ENCODE assay signal across 14 mouse cellular contexts in genomic region chr9:21370876-21371275, GRCm38 (mm10). TPM values are rescaled to one million over a fixed set of nuclear protein-coding genes. Genes with fewer than 3 reads are reported as not detected.
A peak's percentile ranks its signal among the peaks of the same experiment; 100 is the strongest.
DNase-seq lines count a peak whose midpoint lies in the region; ATAC-seq and TF ChIP-seq lines count a peak whose summit lies in the region.
"Had no signal": no experiment of that assay in that cellular context is flagged by ENCODE, and none has a peak within 500 bp of the region (broad histone marks: within the 10 kb centered on the region; RNA-seq: fewer than 3 reads in every experiment).

No protein-coding gene starts in this region.

- no peak for TF ChIP-seq CTCF in lung, embryonic 14.5 days (IDR thresholded peaks at IDR 0.05; ENCODE audit: low read depth)
- no peak for TF ChIP-seq CTCF in lung, adult 2 months (IDR thresholded peaks at IDR 0.05; ENCODE audit: insufficient read depth, low read length)

- H3K9ac ChIP-seq in lung, embryonic 14.5 days, result no peak overlapping the region; the same call in 1 of the 2 replicates
- no peak overlapping the region for H3K9ac ChIP-seq in hindbrain, embryonic 15.5 days
- peak overlapping the region; percentile 27; the same call in 1 of the 2 replicates for H3K9ac ChIP-seq in neural tube, embryonic 13.5 days

- no peaks in the 10 kb centered on the region for H3K27me3 ChIP-seq in lung, embryonic 14.5 days (ENCODE audit: insufficient read depth, low read length)
- H3K27me3 ChIP-seq in forebrain, embryonic 10.5 days (ENCODE audit: poor library complexity, severe bottlenecking), result no peaks in the 10 kb centered on the region
- no peaks in the 10 kb centered on the region for H3K27me3 ChIP-seq in hindbrain, embryonic 15.5 days
- H3K27me3 ChIP-seq in neural tube, embryonic 13.5 days, result no peaks in the 10 kb centered on the region

- 0 out of 2 replicates have a peak overlapping the region, but pooled peaks have one; percentile 8 for H3K4me2 ChIP-seq in lung, embryonic 14.5 days
- H3K4me2 ChIP-seq in hindbrain, embryonic 15.5 days, result peak overlapping the region; percentile 94
- H3K4me2 ChIP-seq in neural tube, embryonic 13.5 days, result peak overlapping the region; percentile 81
- H3K4me2 ChIP-seq: heart, embryonic 11.5 days had no signal

- DNase-seq in lung, embryonic 14.5 days, result no peak
- no peak for DNase-seq in lung, adult 2 months
- DNase-seq in forebrain, embryonic 10.5 days (ENCODE audit: extremely low spot score, low spot score), result no peak
- DNase-seq in thymus, postnatal 0 days (ENCODE audit: low spot score), result no peak
- DNase-seq in embryo, embryonic 11 days, result no peak
- DNase-seq: adrenal gland, postnatal 14 days; kidney, postnatal 10 days; lung, postnatal 14 days; right cerebral cortex, postnatal 4 days had no signal

- H3K36me3 ChIP-seq in lung, embryonic 14.5 days (ENCODE audit: insufficient read depth), result peaks cover 27% of the 10 kb centered on the region
- peaks cover 61% of the 10 kb centered on the region for H3K36me3 ChIP-seq in forebrain, embryonic 10.5 days (replicated peaks)
- 0 out of 2 replicates have a peak, but pooled peaks cover 3% of the 10 kb centered on the region for H3K36me3 ChIP-seq in hindbrain, embryonic 15.5 days
- peaks cover 10% of the 10 kb centered on the region; the same call in 1 of the 2 replicates for H3K36me3 ChIP-seq in neural tube, embryonic 13.5 days

- no peaks in the 10 kb centered on the region for H3K9me3 ChIP-seq in lung, embryonic 14.5 days (ENCODE audit: low read depth, low read length)
- no peaks in the 10 kb centered on the region for H3K9me3 ChIP-seq in forebrain, embryonic 10.5 days
- H3K9me3 ChIP-seq in hindbrain, embryonic 15.5 days, result no peaks in the 10 kb centered on the region
- no peaks in the 10 kb centered on the region for H3K9me3 ChIP-seq in neural tube, embryonic 13.5 days

- no peak overlapping the region for H3K27ac ChIP-seq in lung, embryonic 14.5 days (ENCODE audit: low read depth)
- H3K27ac ChIP-seq in forebrain, embryonic 10.5 days, result no peak overlapping the region
- H3K27ac ChIP-seq in hindbrain, embryonic 15.5 days (replicated peaks), result no peak overlapping the region
- H3K27ac ChIP-seq in neural tube, embryonic 13.5 days (replicated peaks), result no peak overlapping the region

- no peak for ATAC-seq in lung, embryonic 14.5 days (ENCODE audit: insufficient read depth)
- no peak for ATAC-seq in hindbrain, embryonic 15.5 days (ENCODE audit: low FRiP score, low read depth)
- ATAC-seq in neural tube, embryonic 13.5 days (ENCODE audit: low read depth), result no peak
- no peak for ATAC-seq in granulocyte monocyte progenitor cell, adult 5-6 weeks (replicated peaks; ENCODE audit: poor library complexity, severe bottlenecking)

- TF ChIP-seq POLR2A in lung, adult 2 months (IDR thresholded peaks at IDR 0.05; ENCODE audit: borderline replicate concordance, extremely low read depth, low read depth, low read length), result no peak

- peaks cover 5% of the 10 kb centered on the region; the same call in 1 of the 2 replicates for H3K4me1 ChIP-seq in lung, embryonic 14.5 days (ENCODE audit: insufficient read depth)
- peaks cover 6% of the 10 kb centered on the region for H3K4me1 ChIP-seq in lung, adult 2 months (ENCODE audit: control insufficient read depth, insufficient read depth, low read length)
- peaks cover 24% of the 10 kb centered on the region for H3K4me1 ChIP-seq in forebrain, embryonic 10.5 days
- peaks cover 45% of the 10 kb centered on the region for H3K4me1 ChIP-seq in hindbrain, embryonic 15.5 days (replicated peaks)
- peaks cover 54% of the 10 kb centered on the region for H3K4me1 ChIP-seq in neural tube, embryonic 13.5 days (replicated peaks)

- no peak overlapping the region for H3K4me3 ChIP-seq in lung, embryonic 14.5 days (ENCODE audit: low read depth, low read length)
- H3K4me3 ChIP-seq in lung, adult 2 months (replicated peaks; ENCODE audit: extremely low read depth, low read depth, low read length), result no peak overlapping the region
- H3K4me3 ChIP-seq in forebrain, embryonic 10.5 days, result peak overlapping the region; percentile 22; the same call in 1 of the 2 replicates
- H3K4me3 ChIP-seq in hindbrain, embryonic 15.5 days, result 0 out of 2 replicates have a peak overlapping the region, but pooled peaks have one; percentile 3
- peak overlapping the region; percentile 10; the same call in 1 of the 2 replicates for H3K4me3 ChIP-seq in neural tube, embryonic 13.5 days

- 83% methylated on average over 2 of the region's 2 CpGs for WGBS in lung, embryonic 14.5 days
- WGBS in lung, adult 2 months, result 56% methylated on average over 2 of the region's 2 CpGs
- 85% methylated on average over 2 of the region's 2 CpGs for WGBS in forebrain, embryonic 10.5 days
- WGBS in hindbrain, embryonic 15.5 days, result 77% methylated on average over 2 of the region's 2 CpGs
- WGBS in neural tube, embryonic 13.5 days, result 70% methylated on average over 2 of the region's 2 CpGs

RNA-seq across cellular contexts. Expression of gene Ilf3, which starts 3.2 kb away (rescaled TPM):
- 217 and 223 TPM in 2 replicates for polyA plus RNA-seq in lung, embryonic 14.5 days (2014; fragmentation: Nextera tagmentation; extraction: Ambion mirVana)
- polyA plus RNA-seq in lung, adult 2 months (2012; rRNA removed), result 31.8 and 35.2 TPM in 2 replicates
- 328 and 336 TPM in 2 replicates for polyA plus RNA-seq in forebrain, embryonic 10.5 days (2016; fragmentation: Nextera tagmentation; extraction: Ambion mirVana)
- polyA plus RNA-seq in hindbrain, embryonic 15.5 days (2015; fragmentation: Nextera tagmentation; extraction: Ambion mirVana), result 209 and 215 TPM in 2 replicates
- 226 and 229 TPM in 2 replicates for polyA plus RNA-seq in neural tube, embryonic 13.5 days (2015; fragmentation: Nextera tagmentation; extraction: Ambion mirVana)
- polyA plus RNA-seq in thymus, postnatal 0 days (2015; fragmentation: Nextera tagmentation; extraction: Ambion mirVana), result 138 TPM in 2 replicates
- 82.0 and 84.2 TPM in 2 replicates for total RNA-seq in granulocyte monocyte progenitor cell, adult 5-6 weeks (2014; fragmentation: Nextera tagmentation)
- total RNA-seq in granulocyte monocyte progenitor cell, adult 5-6 weeks (2017), result 73.4 and 104 TPM in 2 replicates

RNA-seq across cellular contexts. Expression of gene Qtrt1, which starts 40.8 kb away (rescaled TPM):
- 49.0 and 55.1 TPM in 2 replicates for polyA plus RNA-seq in lung, embryonic 14.5 days (2014; fragmentation: Nextera tagmentation; extraction: Ambion mirVana)
- 27.7 and 29.5 TPM in 2 replicates for polyA plus RNA-seq in lung, adult 2 months (2012; rRNA removed)
- polyA plus RNA-seq in forebrain, embryonic 10.5 days (2016; fragmentation: Nextera tagmentation; extraction: Ambion mirVana), result 71.7 and 74.0 TPM in 2 replicates
- polyA plus RNA-seq in hindbrain, embryonic 15.5 days (2015; fragmentation: Nextera tagmentation; extraction: Ambion mirVana), result 53.2 and 55.8 TPM in 2 replicates
- polyA plus RNA-seq in neural tube, embryonic 13.5 days (2015; fragmentation: Nextera tagmentation; extraction: Ambion mirVana), result 49.1 and 50.4 TPM in 2 replicates
- 27.0 and 29.1 TPM in 2 replicates for polyA plus RNA-seq in thymus, postnatal 0 days (2015; fragmentation: Nextera tagmentation; extraction: Ambion mirVana)
- total RNA-seq in granulocyte monocyte progenitor cell, adult 5-6 weeks (2014; fragmentation: Nextera tagmentation), result 40.4 and 45.7 TPM in 2 replicates
- 21.2 and 34.9 TPM in 2 replicates for total RNA-seq in granulocyte monocyte progenitor cell, adult 5-6 weeks (2017)

RNA-seq across cellular contexts. Expression of gene Slc44a2, which starts 50.4 kb away (rescaled TPM):
- 122 TPM in 2 replicates for polyA plus RNA-seq in lung, embryonic 14.5 days (2014; fragmentation: Nextera tagmentation; extraction: Ambion mirVana)
- 192 and 271 TPM in 2 replicates for polyA plus RNA-seq in lung, adult 2 months (2012; rRNA removed)
- 62.6 and 71.5 TPM in 2 replicates for polyA plus RNA-seq in forebrain, embryonic 10.5 days (2016; fragmentation: Nextera tagmentation; extraction: Ambion mirVana)
- 64.5 and 73.4 TPM in 2 replicates for polyA plus RNA-seq in hindbrain, embryonic 15.5 days (2015; fragmentation: Nextera tagmentation; extraction: Ambion mirVana)
- 70.1 and 73.1 TPM in 2 replicates for polyA plus RNA-seq in neural tube, embryonic 13.5 days (2015; fragmentation: Nextera tagmentation; extraction: Ambion mirVana)
- 161 and 167 TPM in 2 replicates for polyA plus RNA-seq in thymus, postnatal 0 days (2015; fragmentation: Nextera tagmentation; extraction: Ambion mirVana)
- total RNA-seq in granulocyte monocyte progenitor cell, adult 5-6 weeks (2014; fragmentation: Nextera tagmentation), result 117 and 134 TPM in 2 replicates
- 83.5 and 89.1 TPM in 2 replicates for total RNA-seq in granulocyte monocyte progenitor cell, adult 5-6 weeks (2017)

RNA-seq across cellular contexts. Expression of gene Dnm2, which starts 53.8 kb away (rescaled TPM):
- 67.9 and 71.8 TPM in 2 replicates for polyA plus RNA-seq in lung, embryonic 14.5 days (2014; fragmentation: Nextera tagmentation; extraction: Ambion mirVana)
- polyA plus RNA-seq in lung, adult 2 months (2012; rRNA removed), result 174 and 207 TPM in 2 replicates
- 65.9 and 66.3 TPM in 2 replicates for polyA plus RNA-seq in forebrain, embryonic 10.5 days (2016; fragmentation: Nextera tagmentation; extraction: Ambion mirVana)
- 65.0 and 73.1 TPM in 2 replicates for polyA plus RNA-seq in hindbrain, embryonic 15.5 days (2015; fragmentation: Nextera tagmentation; extraction: Ambion mirVana)
- polyA plus RNA-seq in neural tube, embryonic 13.5 days (2015; fragmentation: Nextera tagmentation; extraction: Ambion mirVana), result 65.0 and 69.7 TPM in 2 replicates
- 107 TPM in 2 replicates for polyA plus RNA-seq in thymus, postnatal 0 days (2015; fragmentation: Nextera tagmentation; extraction: Ambion mirVana)
- total RNA-seq in granulocyte monocyte progenitor cell, adult 5-6 weeks (2014; fragmentation: Nextera tagmentation), result 76.9 and 91.2 TPM in 2 replicates
- 87.7 and 113 TPM in 2 replicates for total RNA-seq in granulocyte monocyte progenitor cell, adult 5-6 weeks (2017)

RNA-seq across cellular contexts. Expression of gene Ap1m2, which starts 58.7 kb away (rescaled TPM):
- polyA plus RNA-seq in lung, embryonic 14.5 days (2014; fragmentation: Nextera tagmentation; extraction: Ambion mirVana), result 45.7 and 45.8 TPM in 2 replicates
- polyA plus RNA-seq in lung, adult 2 months (2012; rRNA removed), result 21.4 and 33.9 TPM in 2 replicates
- 6.3 and 8.5 TPM in 2 replicates for polyA plus RNA-seq in forebrain, embryonic 10.5 days (2016; fragmentation: Nextera tagmentation; extraction: Ambion mirVana)
- 2.7 and 3.1 TPM in 2 replicates for polyA plus RNA-seq in hindbrain, embryonic 15.5 days (2015; fragmentation: Nextera tagmentation; extraction: Ambion mirVana)
- 0.89 and 1.1 TPM in 2 replicates for polyA plus RNA-seq in neural tube, embryonic 13.5 days (2015; fragmentation: Nextera tagmentation; extraction: Ambion mirVana)
- 20.2 and 21.0 TPM in 2 replicates for polyA plus RNA-seq in thymus, postnatal 0 days (2015; fragmentation: Nextera tagmentation; extraction: Ambion mirVana)
- 2.5 and 5.4 TPM in 2 replicates for total RNA-seq in granulocyte monocyte progenitor cell, adult 5-6 weeks (2014; fragmentation: Nextera tagmentation)
- total RNA-seq in granulocyte monocyte progenitor cell, adult 5-6 weeks (2017), result 0.10 and 0.43 TPM in 2 replicates
- total RNA-seq: adrenal gland, postnatal 14 days; gastrocnemius, adult 18-20 months had no signal

Comparison
In these comparisons a context has a peak if more than half of its experiments do, and no peak if none do; other contexts are left out.
1. H3K4me2 ChIP-seq: peak in every context shown above with its lines; median percentile 94 in hindbrain, embryonic 15.5 days; 81 in neural tube, embryonic 13.5 days; 8 in lung, embryonic 14.5 days.
2. H3K4me3 ChIP-seq: peak in forebrain, embryonic 10.5 days (single experiment), hindbrain, embryonic 15.5 days (single experiment) and neural tube, embryonic 13.5 days (single experiment); none in lung, embryonic 14.5 days (single experiment) and lung, adult 2 months (single experiment).